Mouse (Mus musculus): Measurements from ENCODE around the gene Gm5269.

- TF ChIP-seq CTCF (IDR thresholded peaks at IDR 0.05; ENCODE audit: low read depth, low read length), result no peak
- TF ChIP-seq TAL1 (conservative IDR thresholded peaks at IDR 0.05; ENCODE audit: low read depth, low read length), result no peak
- TF ChIP-seq GATA2 (IDR thresholded peaks at IDR 0.05; ENCODE audit: borderline replicate concordance, low read depth, low read length), result no peak
These were observed 26.4 kb downstream of the Gm5269 start for GRCm38 (mm10) chr1:45863641-45864040.

All from G1E (cell line).